Mouse (Mus musculus): ENCODE measurements at regions not wholly inside any gene's neighbourhood (a gene's known extent, or its start where the extent isn't known, plus 50 kb on each side); places are given as distances from the start of the nearest gene placed in this dataset.
A peak's percentile ranks its signal among the peaks of the same experiment; 100 is the strongest.

GRCm38 (mm10) chr9:43975405-43975804 is 67.8 kb upstream of the Thy1 start:
- DNase-seq (ENCODE audit: extremely low spot score in 1 of 2, low spot score in 1 of 2), result no peak

- no peak for DNase-seq (ENCODE audit: extremely low spot score in 1 of 2, low spot score in 1 of 2)
Measured at GRCm38 (mm10) chr9:43976366-43976765, 66.8 kb upstream of the Thy1 start.

- no peak for DNase-seq (ENCODE audit: extremely low spot score in 1 of 2, low spot score in 1 of 2)
Measured at GRCm38 (mm10) chr9:43977773-43978172, 65.4 kb upstream of the Thy1 start.

- DNase-seq (ENCODE audit: extremely low spot score in 1 of 2, low spot score in 1 of 2), result no peak
Measured at GRCm38 (mm10) chr9:43981376-43981775, 61.8 kb upstream of the Thy1 start.

- DNase-seq (ENCODE audit: extremely low spot score in 1 of 2, low spot score in 1 of 2), result peak in 1 of 2 experiments; percentile 28
Measured at GRCm38 (mm10) chr9:43982359-43982889, 60.8 kb upstream of the Thy1 start.

GRCm38 (mm10) chr9:43983220-43983619 is 60.0 kb upstream of the Thy1 start:
- DNase-seq (ENCODE audit: extremely low spot score in 1 of 2, low spot score in 1 of 2), result no peak

GRCm38 (mm10) chr9:43984181-43985062 is 58.8 kb upstream of the Thy1 start:
- DNase-seq (ENCODE audit: extremely low spot score in 1 of 2, low spot score in 1 of 2), result peak; percentile 77 to 96

- no peak for DNase-seq (ENCODE audit: extremely low spot score in 1 of 2, low spot score in 1 of 2)
Measured at GRCm38 (mm10) chr9:43987957-43988356, 55.2 kb upstream of the Thy1 start.

- DNase-seq (ENCODE audit: extremely low spot score in 1 of 2, low spot score in 1 of 2), result no peak
Measured at GRCm38 (mm10) chr9:43988981-43989860, 54.0 kb upstream of the Thy1 start.

GRCm38 (mm10) chr9:43990124-43990523 is 53.1 kb upstream of the Thy1 start:
- no peak for DNase-seq (ENCODE audit: extremely low spot score in 1 of 2, low spot score in 1 of 2)

GRCm38 (mm10) chr9:43993221-43993976 is 49.8 kb upstream of the Thy1 start:
- no peak for DNase-seq (ENCODE audit: extremely low spot score in 1 of 2, low spot score in 1 of 2)
